Mouse (Mus musculus) heart, postnatal 14 days (tissue): ENCODE results near the gene Gabrr1. TPM values are rescaled to one million over a fixed set of nuclear protein-coding genes. Genes with fewer than 3 reads are reported as not detected.

Experiments
- DNase-seq, 2 experiments: peaks; one replicate each; pipeline ENCODE4 v3.0.0; 2021 to 2022
- intact Hi-C: fragments of 180-260 bp; cut with DNase I; formaldehyde crosslinking; loops from one replicate; pipeline ENCODE4 v1.15.1; 2025
- total RNA-seq, 2 experiments: library from RNA; stranded (reverse); gene quantifications; 2 replicates each; pipeline ENCODE4 v1.2.3; 2021

Gene Gabrr1
- total RNA-seq, 2 experiments from 2014 or later, result 0.49 to 0.67 TPM

DNA sequence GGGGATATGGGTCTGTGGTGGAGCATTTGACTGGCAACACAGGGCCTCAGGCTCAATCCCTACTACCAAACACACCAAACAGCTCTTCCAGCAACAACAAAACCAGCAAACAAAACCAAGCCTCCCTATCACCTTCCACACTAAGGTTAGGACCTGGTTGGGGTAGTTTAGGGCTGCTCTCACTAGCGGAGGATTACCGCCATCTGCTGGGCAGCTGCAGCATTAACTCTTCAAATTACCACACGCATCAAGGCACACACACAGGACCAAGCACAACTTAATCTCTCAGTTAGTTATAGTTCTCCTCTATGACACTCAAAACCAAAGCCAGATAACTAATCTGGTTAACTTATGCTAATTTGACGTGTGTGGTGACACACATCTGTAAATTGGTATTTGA is 72.4 kb downstream of the Gabrr1 start:
- intact Hi-C loops, result loop anchor here (2.0 to 5.0 kb wide), 3 partner anchors 57 to 88 kb away; no protein-coding TSS in a partner anchor
- DNase-seq, result peak; percentile 54 to 61

DNA sequence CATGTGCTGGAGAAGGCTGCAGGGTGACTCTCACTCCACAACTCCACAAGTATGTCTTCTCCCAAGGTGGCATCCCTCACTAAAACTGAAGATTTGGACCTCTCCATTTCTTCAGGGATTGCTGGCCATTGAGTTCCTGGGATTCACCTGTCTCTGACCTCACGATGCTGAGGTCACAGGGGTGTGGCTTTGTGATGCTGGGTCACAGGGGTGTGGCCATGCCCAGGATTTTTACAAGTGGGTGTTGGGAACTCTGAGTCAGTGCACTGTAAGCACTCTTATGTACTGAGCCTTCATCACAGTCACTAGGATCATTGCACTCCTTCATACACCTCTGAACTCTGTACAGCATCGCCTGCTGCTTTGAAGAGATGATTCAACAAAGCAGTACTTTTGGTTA is 75.2 kb downstream of the Gabrr1 start:
- DNase-seq, result no peak
- intact Hi-C loops, result loop anchor here (5.0 kb wide), 1 partner anchor 60 kb away; no protein-coding TSS in a partner anchor

DNA sequence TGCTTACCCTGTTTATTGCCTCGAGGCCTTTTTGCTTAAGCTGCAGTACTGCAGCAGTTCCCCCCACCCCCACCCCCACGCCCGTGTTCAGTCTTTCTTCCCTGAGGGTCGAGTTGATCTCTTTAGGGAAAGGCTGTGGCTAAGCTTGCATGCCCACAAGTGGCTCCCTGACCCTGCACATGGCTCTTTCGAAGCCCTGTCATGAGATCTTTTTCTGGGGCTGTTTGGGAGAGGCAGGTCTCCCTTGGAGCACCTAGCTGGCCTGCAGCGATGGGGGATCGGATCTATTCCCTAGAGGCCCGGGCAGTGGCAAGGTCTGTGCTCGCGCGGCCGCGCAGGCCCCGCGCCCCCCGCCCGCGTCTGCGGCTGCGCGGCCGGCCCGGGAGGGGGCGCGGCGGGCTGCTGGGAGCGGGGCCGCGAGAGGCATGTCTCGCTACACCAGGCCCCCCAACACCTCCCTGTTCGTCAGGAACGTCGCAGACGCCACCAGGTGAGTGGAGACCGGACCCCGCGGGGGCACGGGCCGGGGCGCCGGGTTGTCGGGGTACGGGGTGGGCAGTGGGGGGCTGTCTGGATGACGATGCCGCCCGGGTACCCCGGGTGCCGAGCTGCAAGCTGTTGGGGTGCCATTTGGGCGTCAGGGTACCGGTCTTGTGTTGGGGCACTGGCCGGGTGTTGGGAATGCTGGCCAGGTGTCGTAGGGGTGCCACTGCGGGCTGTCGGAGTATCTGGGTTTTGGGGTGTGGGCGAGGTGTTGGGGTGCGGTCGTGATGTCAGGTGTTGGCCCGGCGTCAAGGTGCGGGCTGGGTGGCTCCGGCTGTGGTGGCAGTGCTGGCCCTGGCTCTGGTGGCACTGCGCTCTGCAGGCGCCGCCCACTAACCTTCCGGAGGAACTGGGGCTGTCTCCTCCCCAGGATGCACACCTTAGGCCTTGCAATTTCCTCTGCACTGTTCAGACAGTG is 76.8 kb downstream of the Gabrr1 start, which contains the start of gene Srsf12:
Srsf12 (plus strand) TSS at position 111 of the 961 bp plus-strand sequence.
- DNase-seq, result peak; percentile 11 to 20
- intact Hi-C loops, result loop anchor here (5.0 kb wide), 1 partner anchor 62 kb away; no protein-coding TSS in a partner anchor

Other genes with a start within 250 kb of the Gabrr1 start
- 1 to 10 TPM; 3.0 to 4.1 TPM for gene Ankrd6, start 181.7 kb upstream of the Gabrr1 start, total RNA-seq
- gene Rragd, start 149.5 kb upstream of the Gabrr1 start, total RNA-seq, result 10 to 100 TPM; 69.0 to 71.8 TPM
- 10 to 100 TPM; 47.8 to 49.1 TPM for gene Ube2j1, start 101.1 kb upstream of the Gabrr1 start, total RNA-seq
- 1 to 10 TPM; 1.0 to 1.3 TPM for gene Gabrr2, start 69.5 kb upstream of the Gabrr1 start, total RNA-seq
- gene Pm20d2, start 57.2 kb downstream of the Gabrr1 start, total RNA-seq, result 10 to 100 TPM; 29.3 to 30.2 TPM
- not detected for gene Srsf12, start 76.5 kb downstream of the Gabrr1 start, total RNA-seq
- 100 to 1,000 TPM; 133 to 143 TPM for gene Pnrc1, start 157.6 kb downstream of the Gabrr1 start, total RNA-seq
- 10 to 100 TPM; 11.2 to 12.1 TPM for gene Rngtt, start 177.8 kb downstream of the Gabrr1 start, total RNA-seq